Mouse (Mus musculus): ENCODE measurements at regions not wholly inside any gene's neighbourhood (a gene's known extent, or its start where the extent isn't known, plus 50 kb on each side); places are given as distances from the start of the nearest gene placed in this dataset.

DNA sequence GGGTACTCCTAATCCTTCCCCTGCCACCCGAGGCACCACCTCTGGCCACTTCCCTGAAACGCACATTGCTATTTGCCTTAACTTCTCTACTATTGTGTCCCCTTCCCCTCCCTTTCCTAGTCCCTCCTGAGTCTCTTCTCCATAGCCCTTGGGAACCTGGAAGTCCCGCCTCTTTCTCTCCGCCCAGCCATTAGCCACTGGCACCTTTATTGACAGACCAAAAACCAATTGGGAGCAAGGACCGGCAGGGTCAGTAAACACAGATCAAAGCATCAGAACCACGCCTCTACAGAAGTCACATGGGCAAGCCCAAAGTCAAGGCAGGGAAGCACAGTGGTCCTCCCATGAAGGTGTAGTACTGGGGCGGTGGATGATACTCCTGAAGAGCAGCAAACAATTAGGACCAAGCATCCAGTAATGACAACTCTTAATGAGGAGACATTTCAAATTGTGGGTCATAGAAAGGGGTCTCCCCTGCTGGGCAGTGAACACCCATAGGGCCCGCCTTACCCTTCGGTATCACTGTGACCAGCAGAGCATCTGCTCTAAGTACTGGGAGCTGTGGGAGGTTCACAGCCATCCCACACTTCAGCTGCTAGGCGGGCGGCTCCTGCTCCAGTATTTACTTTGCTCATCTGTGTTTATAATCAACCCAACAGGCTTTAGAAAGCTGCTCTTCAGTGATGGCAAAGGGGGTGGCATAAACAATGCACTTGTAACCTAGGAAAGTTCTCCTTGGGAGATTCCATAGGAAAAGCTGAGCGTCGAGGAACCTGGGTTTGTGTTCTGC is 226.5 kb upstream of the Mphosph6 start:
- DNase-seq (ENCODE audit: low spot score in 2 of 2), result peak; percentile 54 to 71

DNA sequence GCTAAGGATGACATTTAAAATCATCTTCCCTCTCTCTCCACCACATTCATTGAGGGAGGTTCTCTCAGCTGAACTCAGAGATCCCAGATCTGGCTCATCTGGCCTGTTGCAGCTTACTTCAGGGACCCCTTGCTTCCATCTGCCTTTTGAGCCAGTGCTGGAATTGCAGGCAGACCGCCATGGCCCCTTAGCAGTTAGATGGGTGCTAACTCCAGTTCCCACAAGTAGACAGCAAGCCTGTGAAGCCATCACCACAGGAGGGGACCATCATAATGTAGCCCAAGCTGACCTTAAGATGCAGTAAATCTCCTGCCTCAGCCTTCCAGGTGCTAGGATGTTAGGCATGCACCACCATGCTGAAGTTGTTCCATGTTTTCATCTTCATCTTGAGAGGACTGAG is 221.7 kb upstream of the Mphosph6 start:
- no peak for DNase-seq (ENCODE audit: low spot score in 2 of 2)

GRCm38 (mm10) chr8:118021978-118022377 is 220.2 kb upstream of the Mphosph6 start:
- no peak for DNase-seq (ENCODE audit: low spot score in 2 of 2)

GRCm38 (mm10) chr8:118017261-118017660 is 215.5 kb upstream of the Mphosph6 start:
- no peak for DNase-seq (ENCODE audit: low spot score in 2 of 2)

GRCm38 (mm10) chr8:118005186-118005585 is 203.4 kb upstream of the Mphosph6 start:
- DNase-seq (ENCODE audit: low spot score in 2 of 2), result no peak

DNA sequence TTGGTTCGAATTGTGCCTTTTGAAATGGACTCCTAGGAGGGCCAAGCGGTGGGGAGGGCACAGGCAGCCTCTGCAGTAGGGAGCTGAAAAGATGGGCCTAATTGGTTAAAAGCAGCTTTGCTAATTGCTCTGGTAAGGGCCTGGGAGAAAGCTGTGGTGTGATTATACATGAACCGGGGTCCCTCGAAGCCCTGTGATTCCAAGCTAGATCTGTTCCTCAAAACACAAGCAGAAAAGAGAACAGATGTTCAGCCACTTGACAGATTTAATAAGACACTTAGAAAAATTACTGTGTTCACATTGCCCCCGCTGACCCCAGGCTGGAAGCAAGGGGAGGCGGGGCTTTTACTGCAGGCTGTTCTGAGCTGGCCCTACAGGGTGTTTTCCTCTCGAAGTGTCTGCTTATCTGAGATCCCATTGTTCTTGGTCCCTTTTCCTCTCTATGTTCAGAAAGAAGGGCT is 202.7 kb upstream of the Mphosph6 start:
- DNase-seq (ENCODE audit: low spot score in 2 of 2), result no peak

GRCm38 (mm10) chr8:118001138-118001537 is 199.4 kb upstream of the Mphosph6 start:
- DNase-seq (ENCODE audit: low spot score in 2 of 2), result no peak

DNA sequence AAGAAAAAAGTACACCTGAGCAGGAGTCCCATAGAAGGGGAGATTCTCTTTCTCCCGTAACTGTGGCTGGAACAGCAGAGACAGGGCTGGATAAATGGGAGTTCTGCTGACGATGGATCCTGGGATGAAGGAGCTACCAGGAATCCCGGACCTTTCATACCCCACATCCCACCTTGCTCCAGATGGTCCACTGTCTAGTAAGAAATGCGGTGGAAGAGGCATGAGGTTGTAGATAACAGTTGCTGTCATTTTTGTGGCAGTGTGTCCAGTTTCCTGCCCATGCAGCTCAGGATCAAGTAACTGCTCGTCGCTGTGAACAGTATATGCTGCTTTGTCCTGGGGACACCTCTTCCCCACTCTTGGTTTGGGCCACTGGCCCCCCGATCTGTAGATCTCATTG is 190.1 kb upstream of the Mphosph6 start:
- no peak for DNase-seq (ENCODE audit: low spot score in 2 of 2)

GRCm38 (mm10) chr8:117988781-117989180 is 187.0 kb upstream of the Mphosph6 start:
- DNase-seq (ENCODE audit: low spot score in 2 of 2), result peak in 1 of 2 experiments; percentile 25

- DNase-seq (ENCODE audit: low spot score in 2 of 2), result no peak
These were observed 166.6 kb upstream of the Mphosph6 start for GRCm38 (mm10) chr8:117968306-117968705.

GRCm38 (mm10) chr8:117966556-117966955 is 164.8 kb upstream of the Mphosph6 start:
- DNase-seq (ENCODE audit: low spot score in 2 of 2), result no peak

GRCm38 (mm10) chr8:117963426-117963825 is 161.7 kb upstream of the Mphosph6 start:
- no peak for DNase-seq (ENCODE audit: low spot score in 2 of 2)

- DNase-seq (ENCODE audit: low spot score in 2 of 2), result no peak
These were observed 160.9 kb upstream of the Mphosph6 start for GRCm38 (mm10) chr8:117962666-117963065.

GRCm38 (mm10) chr8:117959501-117959900 is 157.8 kb upstream of the Mphosph6 start:
- DNase-seq (ENCODE audit: low spot score in 2 of 2), result no peak

DNA sequence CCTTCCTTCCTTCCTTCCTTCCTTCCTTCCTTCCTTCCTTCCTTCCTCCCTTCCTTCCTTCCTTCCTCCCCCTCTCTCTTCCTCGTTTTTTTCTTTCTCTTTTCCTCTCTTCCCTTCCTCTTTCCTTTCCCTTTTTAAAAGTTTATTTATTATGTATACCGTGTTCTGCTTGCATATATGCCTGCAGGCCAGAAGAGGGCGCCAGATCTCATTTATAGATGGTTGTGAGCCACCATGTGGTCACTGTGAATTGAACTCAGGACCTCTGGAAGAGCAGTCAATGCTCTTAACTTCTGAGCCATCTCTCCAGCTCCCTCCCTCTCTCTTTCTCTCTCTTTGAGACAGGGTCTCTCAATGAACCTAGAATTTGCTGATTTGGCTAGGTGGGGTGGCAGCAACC is 157.2 kb upstream of the Mphosph6 start:
- DNase-seq (ENCODE audit: low spot score in 2 of 2), result no peak

DNA sequence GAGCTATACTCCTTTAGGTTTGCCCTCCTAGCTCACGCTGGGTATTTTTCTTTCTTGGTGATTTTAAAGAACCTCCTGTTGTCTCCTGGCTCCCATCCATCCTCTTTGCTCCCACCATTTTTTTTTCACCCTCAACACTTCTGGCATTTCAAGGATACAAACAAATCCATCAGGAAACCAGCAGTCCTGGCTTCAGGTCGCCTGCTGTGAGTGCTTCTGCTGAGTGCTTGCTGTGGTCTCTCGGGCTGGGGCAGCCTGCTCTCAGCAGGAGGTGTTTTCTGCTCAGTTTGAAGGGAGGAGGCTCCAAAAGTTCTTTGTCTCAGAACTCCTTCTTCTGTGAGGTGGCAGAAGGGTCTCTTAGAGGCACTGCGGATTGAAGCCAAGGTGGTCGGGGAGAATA is 149.9 kb upstream of the Mphosph6 start:
- DNase-seq (ENCODE audit: low spot score in 2 of 2), result no peak

DNA sequence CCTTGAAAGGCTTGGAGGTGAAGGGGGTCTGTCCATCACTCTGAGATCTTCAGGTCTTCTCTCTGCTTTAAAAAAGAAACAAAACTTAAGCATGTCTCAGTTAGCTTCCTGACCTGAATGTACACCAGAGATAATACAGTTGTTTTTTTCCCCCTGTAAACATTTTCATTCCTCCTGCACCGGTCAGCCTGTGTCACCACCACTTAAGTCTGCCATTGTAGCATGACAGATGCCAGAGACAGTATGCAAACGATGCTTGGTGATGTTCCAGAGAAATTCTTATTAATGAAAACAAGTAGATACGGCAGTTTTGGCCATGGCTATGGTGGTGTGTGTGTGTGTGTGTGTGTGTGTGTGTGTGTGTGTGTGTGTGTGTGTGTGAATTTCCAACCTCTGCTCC is 144.8 kb upstream of the Mphosph6 start:
- no peak for DNase-seq (ENCODE audit: low spot score in 2 of 2)

GRCm38 (mm10) chr8:117934566-117935094 is 132.9 kb upstream of the Mphosph6 start:
- no peak for DNase-seq (ENCODE audit: low spot score in 2 of 2)

DNA sequence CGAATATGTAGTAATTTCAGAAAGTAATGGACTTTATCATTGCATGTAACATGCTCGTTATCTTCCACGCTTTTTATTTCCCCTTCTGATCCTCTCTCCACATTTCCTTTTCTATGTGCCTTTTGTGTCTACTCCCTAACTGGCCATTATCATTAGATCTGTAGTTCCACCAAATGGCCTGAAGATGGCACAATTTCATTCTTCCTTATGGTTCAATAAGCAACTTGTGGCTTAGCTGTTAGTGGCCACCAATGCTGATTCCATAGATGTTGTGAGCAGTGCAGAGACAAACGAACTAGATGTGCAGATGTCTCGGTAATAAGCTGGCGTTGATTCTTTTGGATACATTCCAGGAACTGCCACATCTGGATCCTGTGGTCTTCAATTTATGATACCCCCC is 128.9 kb upstream of the Mphosph6 start:
- DNase-seq (ENCODE audit: low spot score in 2 of 2), result no peak

GRCm38 (mm10) chr8:117929606-117930005 is 127.9 kb upstream of the Mphosph6 start:
- DNase-seq (ENCODE audit: low spot score in 2 of 2), result no peak

- DNase-seq (ENCODE audit: low spot score in 2 of 2), result no peak
These were observed 121.6 kb upstream of the Mphosph6 start for GRCm38 (mm10) chr8:117923296-117923695.

DNA sequence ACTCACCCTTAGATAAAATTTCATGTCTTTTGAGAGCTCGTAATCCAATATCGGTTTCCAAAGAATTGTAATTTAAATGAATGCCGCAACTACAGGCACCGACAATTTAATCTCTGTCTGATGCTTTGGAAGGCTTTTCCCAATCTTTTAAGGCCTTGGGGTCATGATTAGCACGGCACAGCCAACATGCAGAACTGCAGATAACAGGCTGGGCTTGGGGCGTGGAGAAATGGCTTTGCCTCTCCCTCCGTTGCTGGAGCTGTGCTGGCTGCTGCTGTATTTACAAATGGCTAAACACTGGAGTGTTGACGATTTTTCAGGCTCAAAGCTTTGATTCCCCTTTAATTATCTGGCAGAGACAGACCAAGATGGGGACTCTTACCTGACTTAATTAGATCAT is 101.3 kb upstream of the Mphosph6 start:
- no peak for DNase-seq (ENCODE audit: low spot score in 2 of 2)

DNA sequence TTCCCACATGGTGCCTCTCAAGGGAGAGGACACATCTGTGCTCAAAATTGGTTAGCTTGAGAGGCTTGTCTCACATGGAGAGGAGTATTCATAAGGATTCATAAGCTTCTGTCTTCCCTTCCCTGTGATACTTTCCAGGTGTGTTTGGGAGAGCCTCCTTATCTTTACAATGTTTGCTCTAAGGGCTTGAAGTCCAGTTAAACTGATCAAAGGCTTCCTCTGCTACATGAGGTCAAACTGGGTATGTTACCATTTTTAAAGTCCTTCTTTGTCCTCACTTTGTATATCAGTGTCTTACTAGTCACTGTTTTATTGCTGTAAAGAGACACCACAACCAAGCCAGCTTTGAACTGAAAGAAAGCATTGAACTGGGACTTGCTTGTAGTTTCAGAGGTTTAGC is 98.1 kb upstream of the Mphosph6 start:
- no peak for DNase-seq (ENCODE audit: low spot score in 2 of 2)

All from layer of hippocampus, adult 8-10 months (tissue).